Mouse (Mus musculus): ENCODE measurements at regions not wholly inside any gene's neighbourhood (a gene's known extent, or its start where the extent isn't known, plus 50 kb on each side); places are given as distances from the start of the nearest gene placed in this dataset.

DNA sequence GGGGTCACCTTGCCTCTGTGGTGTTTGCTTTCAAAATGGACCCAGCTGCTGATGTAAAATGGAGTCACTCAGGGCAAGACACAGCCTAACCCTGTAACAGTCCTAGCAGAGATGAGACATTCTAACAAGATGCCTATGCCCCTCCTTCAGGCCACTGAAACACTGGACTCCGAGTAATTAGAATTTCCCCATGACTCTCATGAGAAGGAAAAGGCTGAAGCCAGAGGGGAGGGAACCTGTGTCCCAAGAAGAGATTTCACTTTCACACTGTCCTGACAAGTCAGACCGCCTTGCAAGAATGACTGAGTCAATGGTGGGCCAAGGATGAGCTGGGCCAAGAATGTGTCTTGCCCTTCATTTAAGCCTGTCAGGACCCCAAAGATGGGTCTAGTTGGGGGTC is 166.3 kb downstream of the Thbs2 start:
- Histone ChIP-seq H3K27me3 (ENCODE audit: control insufficient read depth, insufficient read depth, low read length) (no peaks in the 10 kb centered on the region), H3K4me2 (replicated peaks) (no peak overlapping the region), H3K4me1 (replicated peaks; ENCODE audit: control insufficient read depth, insufficient read depth, low read length) (no peaks in the 10 kb centered on the region), H3K9ac (no peak overlapping the region), H3K27ac (no peak overlapping the region), H3K9me3 (ENCODE audit: control insufficient read depth, low read length) (no peaks in the 10 kb centered on the region), H3K36me3 (replicated peaks; ENCODE audit: control insufficient read depth, insufficient read depth) (no peaks in the 10 kb centered on the region), H3K4me3 (replicated peaks; ENCODE audit: low read length) (no peak overlapping the region)
- ATAC-seq (ENCODE audit: low FRiP score) (no peak), DNase-seq (ENCODE audit: low spot score) (no peak)
- WGBS = 93% methylated on average over 2 of the region's 2 CpGs

DNA sequence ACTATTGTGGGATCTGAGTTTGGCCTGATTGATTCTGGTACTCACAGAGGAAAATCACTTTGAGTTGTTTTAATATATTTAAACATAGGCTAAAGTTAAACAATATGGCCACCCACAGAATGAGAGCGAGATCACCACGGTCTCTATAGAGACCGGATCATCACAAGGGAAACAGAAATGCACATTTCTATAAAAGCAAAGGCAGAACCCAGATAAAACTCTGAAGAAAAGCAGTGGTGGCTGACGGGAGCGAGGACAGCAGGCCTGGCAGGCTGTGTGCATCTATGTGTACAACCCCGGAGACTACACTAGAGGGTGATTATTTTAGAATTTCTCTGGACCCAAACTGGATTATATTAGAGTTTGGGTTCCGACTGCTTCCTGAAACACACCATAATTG is 168.8 kb downstream of the Thbs2 start:
- Histone ChIP-seq H3K9ac (no peak overlapping the region), H3K9me3 (ENCODE audit: control insufficient read depth, low read length) (no peaks in the 10 kb centered on the region), H3K4me1 (replicated peaks; ENCODE audit: control insufficient read depth, insufficient read depth, low read length) (no peaks in the 10 kb centered on the region), H3K4me3 (replicated peaks; ENCODE audit: low read length) (no peak overlapping the region), H3K36me3 (replicated peaks; ENCODE audit: control insufficient read depth, insufficient read depth) (no peaks in the 10 kb centered on the region), H3K4me2 (replicated peaks) (no peak overlapping the region), H3K27me3 (ENCODE audit: control insufficient read depth, insufficient read depth, low read length) (no peaks in the 10 kb centered on the region), H3K27ac (no peak overlapping the region)
- WGBS = 89% methylated on average over 7 of the region's 7 CpGs
- DNase-seq (ENCODE audit: low spot score) (no peak), ATAC-seq (ENCODE audit: low FRiP score) (no peak)

DNA sequence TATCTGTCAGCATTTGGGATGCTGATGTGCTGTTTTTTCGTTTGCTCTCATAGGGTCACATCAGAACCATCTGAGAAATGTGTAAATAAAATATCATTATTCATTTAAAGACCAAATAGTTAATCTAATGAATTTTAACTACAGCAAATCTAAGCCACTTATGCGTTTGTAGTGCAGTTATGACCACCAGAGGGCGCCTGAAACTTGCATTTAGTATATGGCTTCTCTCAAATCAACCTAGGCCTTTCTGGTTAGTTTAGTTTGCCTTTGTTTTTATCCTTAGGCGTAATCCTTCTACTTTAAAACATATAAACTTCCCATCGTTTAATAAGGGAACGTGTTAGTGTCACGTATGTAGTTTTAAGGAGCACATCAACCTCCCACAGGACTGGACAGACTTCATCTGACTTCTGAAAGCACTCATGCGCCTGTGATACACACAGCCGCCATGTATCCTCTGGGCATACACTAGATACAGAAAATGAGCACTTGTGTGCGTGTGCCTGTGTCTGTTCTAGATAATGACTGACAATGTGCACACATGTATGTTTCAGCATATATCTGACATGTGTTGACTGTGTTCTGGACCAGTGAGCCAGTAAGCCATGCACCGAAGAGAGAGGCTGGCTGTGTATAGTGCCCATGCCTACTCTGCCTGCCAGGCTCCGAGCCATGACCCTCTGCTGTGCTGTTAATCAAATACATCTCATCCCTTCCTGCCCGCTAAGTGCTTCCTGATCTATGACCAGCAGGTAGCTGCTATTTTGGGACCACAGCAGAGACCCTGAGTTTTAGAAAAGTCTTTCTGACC is 169.4 kb downstream of the Thbs2 start:
- no peak overlapping the region for H3K9ac ChIP-seq
- no peak overlapping the region for H3K27ac ChIP-seq
- H3K36me3 ChIP-seq (replicated peaks; ENCODE audit: control insufficient read depth, insufficient read depth) = no peaks in the 10 kb centered on the region
- H3K9me3 ChIP-seq (ENCODE audit: control insufficient read depth, low read length) = no peaks in the 10 kb centered on the region
- no peaks in the 10 kb centered on the region for H3K4me1 ChIP-seq (replicated peaks; ENCODE audit: control insufficient read depth, insufficient read depth, low read length)
- DNase-seq (ENCODE audit: low spot score) (peak; percentile 94), ATAC-seq (ENCODE audit: low FRiP score) (peak; percentile 76)
- no peak overlapping the region for H3K4me2 ChIP-seq (replicated peaks)
- WGBS = 53% methylated on average over 13 of the region's 13 CpGs
- no peak overlapping the region for H3K4me3 ChIP-seq (replicated peaks; ENCODE audit: low read length)
- H3K27me3 ChIP-seq (ENCODE audit: control insufficient read depth, insufficient read depth, low read length) = no peaks in the 10 kb centered on the region

DNA sequence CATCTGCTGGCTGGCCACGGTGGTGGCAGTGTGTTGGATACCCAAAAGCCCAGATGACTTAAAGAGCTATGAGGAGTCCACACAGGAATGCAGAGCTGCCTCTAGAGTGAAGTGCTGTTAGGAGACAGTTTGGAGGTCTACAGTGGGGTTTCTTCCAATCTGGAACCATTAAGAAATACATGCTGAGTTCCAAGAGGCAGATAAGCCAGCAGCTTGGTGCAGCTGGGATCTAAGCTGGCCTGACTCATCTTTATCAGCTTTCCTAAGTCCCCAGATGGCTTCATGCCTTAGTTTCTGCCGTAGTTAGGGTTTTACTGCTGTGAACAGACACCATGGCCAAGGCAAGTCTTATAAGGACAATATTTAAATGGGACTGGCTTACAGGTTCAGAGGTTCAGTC is 172.0 kb downstream of the Thbs2 start:
- H3K27ac ChIP-seq = no peak overlapping the region
- no peaks in the 10 kb centered on the region for H3K4me1 ChIP-seq (replicated peaks; ENCODE audit: control insufficient read depth, insufficient read depth, low read length)
- 78% methylated on average over 2 of the region's 2 CpGs for WGBS
- DNase-seq (ENCODE audit: low spot score) = no peak
- no peaks in the 10 kb centered on the region for H3K9me3 ChIP-seq (ENCODE audit: control insufficient read depth, low read length)
- H3K9ac ChIP-seq = no peak overlapping the region
- ATAC-seq (ENCODE audit: low FRiP score) = no peak
- no peak overlapping the region for H3K4me2 ChIP-seq (replicated peaks)
- H3K36me3 ChIP-seq (replicated peaks; ENCODE audit: control insufficient read depth, insufficient read depth) = no peaks in the 10 kb centered on the region
- no peak overlapping the region for H3K4me3 ChIP-seq (replicated peaks; ENCODE audit: low read length)
- H3K27me3 ChIP-seq (ENCODE audit: control insufficient read depth, insufficient read depth, low read length) = no peaks in the 10 kb centered on the region

DNA sequence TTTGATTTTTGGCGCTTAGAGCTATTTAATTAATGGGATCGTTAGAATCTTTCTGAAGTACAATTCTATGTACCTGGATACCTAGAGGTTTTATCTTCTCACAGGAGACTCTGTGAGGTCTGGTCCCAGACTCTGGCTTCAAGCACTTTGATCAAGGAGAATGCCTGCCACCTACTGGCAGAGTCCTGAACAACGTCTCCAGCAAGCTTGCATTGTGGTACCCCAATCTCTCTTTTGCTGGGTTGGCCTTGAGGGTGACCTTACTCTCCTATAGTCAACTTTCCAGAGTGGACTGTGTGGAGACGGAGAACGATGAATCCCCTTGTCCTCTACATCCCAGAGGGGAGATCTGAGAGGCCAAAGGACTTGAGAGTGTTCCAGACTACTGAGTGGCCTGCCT is 173.5 kb downstream of the Thbs2 start:
- H3K4me3 ChIP-seq (replicated peaks; ENCODE audit: low read length) = no peak overlapping the region
- H3K36me3 ChIP-seq (replicated peaks; ENCODE audit: control insufficient read depth, insufficient read depth) = no peaks in the 10 kb centered on the region
- no peak overlapping the region for H3K9ac ChIP-seq
- no peaks in the 10 kb centered on the region for H3K9me3 ChIP-seq (ENCODE audit: control insufficient read depth, low read length)
- H3K27me3 ChIP-seq (ENCODE audit: control insufficient read depth, insufficient read depth, low read length) = no peaks in the 10 kb centered on the region
- no peak overlapping the region for H3K27ac ChIP-seq
- ATAC-seq (ENCODE audit: low FRiP score) (no peak), DNase-seq (ENCODE audit: low spot score) (peak; percentile 91)
- no peak overlapping the region for H3K4me2 ChIP-seq (replicated peaks)
- H3K4me1 ChIP-seq (replicated peaks; ENCODE audit: control insufficient read depth, insufficient read depth, low read length) = no peaks in the 10 kb centered on the region
- 20% methylated on average over 5 of the region's 5 CpGs for WGBS

DNA sequence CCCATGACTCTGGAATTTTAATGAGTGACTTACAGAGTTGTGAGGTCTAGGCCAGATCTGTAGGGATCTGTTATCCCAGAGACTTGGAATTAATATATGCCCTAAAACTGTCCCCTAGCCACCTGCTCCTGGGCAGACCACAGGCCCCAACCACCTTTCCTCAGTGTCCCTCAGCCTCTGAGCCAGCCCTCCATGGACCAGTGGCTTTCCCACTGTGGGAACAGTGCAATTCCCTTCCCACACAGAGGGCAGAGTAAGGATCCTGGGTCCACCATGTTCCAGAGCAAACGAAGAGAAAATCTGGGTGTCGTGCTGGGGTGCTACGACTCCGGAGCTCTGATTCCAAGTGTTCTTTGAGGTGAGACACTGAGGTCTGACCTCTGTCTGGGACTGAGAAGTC is 174.7 kb downstream of the Thbs2 start:
- no peak for ATAC-seq (ENCODE audit: low FRiP score)
- no peaks in the 10 kb centered on the region for H3K27me3 ChIP-seq (ENCODE audit: control insufficient read depth, insufficient read depth, low read length)
- H3K4me3 ChIP-seq (replicated peaks; ENCODE audit: low read length) = no peak overlapping the region
- H3K9me3 ChIP-seq (ENCODE audit: control insufficient read depth, low read length) = no peaks in the 10 kb centered on the region
- no peaks in the 10 kb centered on the region for H3K4me1 ChIP-seq (replicated peaks; ENCODE audit: control insufficient read depth, insufficient read depth, low read length)
- no peak overlapping the region for H3K27ac ChIP-seq
- no peak for DNase-seq (ENCODE audit: low spot score)
- H3K36me3 ChIP-seq (replicated peaks; ENCODE audit: control insufficient read depth, insufficient read depth) = no peaks in the 10 kb centered on the region
- 85% methylated on average over 4 of the region's 4 CpGs for WGBS
- no peak overlapping the region for H3K4me2 ChIP-seq (replicated peaks)
- H3K9ac ChIP-seq = no peak overlapping the region

DNA sequence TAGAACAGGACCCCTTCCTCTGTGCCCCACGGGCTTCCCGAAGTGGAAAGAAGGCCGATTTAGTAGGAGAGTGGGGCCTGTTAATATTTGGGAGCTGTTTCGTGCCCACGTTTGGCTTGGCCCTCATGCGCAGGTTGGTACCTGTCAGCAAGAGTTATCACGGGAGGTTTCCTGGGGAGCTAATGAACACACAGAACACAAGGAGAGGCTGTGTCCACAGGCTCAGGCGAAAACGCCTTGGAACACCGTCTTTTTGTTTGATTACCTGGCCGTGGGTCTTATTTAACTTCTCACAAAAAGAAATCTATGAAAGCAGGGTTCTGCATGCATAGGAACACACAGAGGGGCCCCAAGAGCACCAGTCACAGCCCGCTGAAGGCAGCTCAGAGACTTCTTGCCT is 175.8 kb downstream of the Thbs2 start:
- no peaks in the 10 kb centered on the region for H3K9me3 ChIP-seq (ENCODE audit: control insufficient read depth, low read length)
- no peak overlapping the region for H3K9ac ChIP-seq
- H3K27me3 ChIP-seq (ENCODE audit: control insufficient read depth, insufficient read depth, low read length) = no peaks in the 10 kb centered on the region
- no peak overlapping the region for H3K4me2 ChIP-seq (replicated peaks)
- DNase-seq (ENCODE audit: low spot score) (no peak), ATAC-seq (ENCODE audit: low FRiP score) (no peak)
- no peak overlapping the region for H3K4me3 ChIP-seq (replicated peaks; ENCODE audit: low read length)
- 85% methylated on average over 12 of the region's 12 CpGs for WGBS
- no peak overlapping the region for H3K27ac ChIP-seq
- H3K4me1 ChIP-seq (replicated peaks; ENCODE audit: control insufficient read depth, insufficient read depth, low read length) = no peaks in the 10 kb centered on the region
- H3K36me3 ChIP-seq (replicated peaks; ENCODE audit: control insufficient read depth, insufficient read depth) = no peaks in the 10 kb centered on the region

DNA sequence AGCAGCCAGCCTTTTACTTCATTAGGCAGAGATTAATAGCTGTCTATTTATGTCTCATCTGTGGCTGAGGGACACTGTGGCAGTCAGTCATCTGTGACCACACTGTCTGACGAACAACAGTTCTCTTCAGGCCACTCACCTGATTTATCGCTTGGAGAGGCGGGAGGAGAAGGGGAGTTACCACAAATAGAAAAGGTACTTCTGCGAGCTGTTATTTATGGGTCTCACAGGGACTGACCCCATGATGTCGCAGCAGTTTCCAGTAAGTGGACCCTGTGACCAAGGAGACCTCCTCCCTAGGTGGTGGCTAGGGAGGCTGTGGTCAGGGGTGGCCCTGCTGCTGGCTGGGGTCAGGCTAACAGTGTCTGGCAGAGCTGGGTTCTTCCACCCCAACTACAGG is 176.7 kb downstream of the Thbs2 start:
- Histone ChIP-seq H3K4me2 (replicated peaks) (no peak overlapping the region), H3K27ac (no peak overlapping the region), H3K27me3 (ENCODE audit: control insufficient read depth, insufficient read depth, low read length) (no peaks in the 10 kb centered on the region), H3K9me3 (ENCODE audit: control insufficient read depth, low read length) (no peaks in the 10 kb centered on the region), H3K36me3 (replicated peaks; ENCODE audit: control insufficient read depth, insufficient read depth) (no peaks in the 10 kb centered on the region), H3K4me1 (replicated peaks; ENCODE audit: control insufficient read depth, insufficient read depth, low read length) (no peaks in the 10 kb centered on the region), H3K9ac (no peak overlapping the region), H3K4me3 (replicated peaks; ENCODE audit: low read length) (no peak overlapping the region)
- DNase-seq (ENCODE audit: low spot score) = no peak
- no peak for ATAC-seq (ENCODE audit: low FRiP score)
- 70% methylated on average over 5 of the region's 5 CpGs for WGBS

DNA sequence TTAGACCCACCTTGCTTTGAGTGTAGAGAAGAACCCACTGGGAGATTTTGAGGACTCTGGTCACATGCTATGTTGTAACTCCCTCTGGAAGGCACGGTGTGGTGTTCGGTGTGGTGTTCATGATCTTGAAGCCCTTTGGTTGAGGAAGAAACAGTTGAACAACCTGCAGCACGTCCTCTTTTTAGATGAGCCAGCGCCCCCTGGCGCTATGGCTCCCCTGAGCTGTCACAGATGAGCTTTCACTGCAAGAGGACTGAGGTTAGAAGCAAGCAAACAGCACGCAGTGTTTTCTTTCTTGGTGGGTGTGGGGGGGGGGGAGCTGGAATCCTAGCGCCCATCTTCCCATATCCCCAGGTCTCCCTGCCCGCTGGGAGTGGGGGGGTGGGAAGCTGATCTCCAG is 177.9 kb downstream of the Thbs2 start:
- WGBS = 36% methylated on average over 8 of the region's 8 CpGs

DNA sequence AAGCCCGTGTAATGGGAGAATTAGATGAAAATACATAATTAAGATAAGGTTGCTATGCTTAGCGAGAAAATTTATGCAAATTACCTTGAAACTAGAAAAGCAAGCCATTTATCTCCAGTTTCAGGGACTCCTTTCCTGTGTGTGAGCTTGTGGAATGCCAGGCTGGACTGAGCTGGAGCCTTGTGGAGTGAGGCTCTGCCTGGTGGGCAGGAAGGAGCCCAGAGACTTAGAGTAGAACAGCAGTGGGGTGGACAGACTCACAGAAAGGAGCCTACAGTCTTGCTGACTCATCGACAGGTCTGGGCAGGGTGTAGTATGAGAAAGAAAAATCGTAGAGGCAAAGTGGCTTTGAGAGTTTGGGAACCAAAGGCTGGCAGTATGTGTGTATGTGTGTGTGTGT is 180.6 kb downstream of the Thbs2 start:
- WGBS = 85% methylated on average over 4 of the region's 4 CpGs
- Histone ChIP-seq H3K9ac (no peak overlapping the region), H3K27me3 (ENCODE audit: control insufficient read depth, insufficient read depth, low read length) (no peaks in the 10 kb centered on the region), H3K4me1 (replicated peaks; ENCODE audit: control insufficient read depth, insufficient read depth, low read length) (no peaks in the 10 kb centered on the region), H3K27ac (no peak overlapping the region), H3K4me2 (replicated peaks) (no peak overlapping the region), H3K36me3 (replicated peaks; ENCODE audit: control insufficient read depth, insufficient read depth) (no peaks in the 10 kb centered on the region), H3K9me3 (ENCODE audit: control insufficient read depth, low read length) (no peaks in the 10 kb centered on the region), H3K4me3 (replicated peaks; ENCODE audit: low read length) (no peak overlapping the region)
- DNase-seq (ENCODE audit: low spot score) = no peak
- ATAC-seq (ENCODE audit: low FRiP score) = no peak

More for the DNA sequence above, 177.9 kb downstream of the Thbs2 start:
- Histone ChIP-seq H3K9ac (no peak overlapping the region), H3K27ac (no peak overlapping the region), H3K4me1 (replicated peaks; ENCODE audit: control insufficient read depth, insufficient read depth, low read length) (no peaks in the 10 kb centered on the region), H3K4me2 (replicated peaks) (no peak overlapping the region), H3K27me3 (ENCODE audit: control insufficient read depth, insufficient read depth, low read length) (no peaks in the 10 kb centered on the region), H3K9me3 (ENCODE audit: control insufficient read depth, low read length) (no peaks in the 10 kb centered on the region), H3K36me3 (replicated peaks; ENCODE audit: control insufficient read depth, insufficient read depth) (no peaks in the 10 kb centered on the region), H3K4me3 (replicated peaks; ENCODE audit: low read length) (no peak overlapping the region)
- ATAC-seq (ENCODE audit: low FRiP score) (peak; percentile 51), DNase-seq (ENCODE audit: low spot score) (peak; percentile 79)

All from hindbrain, embryonic 14.5 days (tissue).